Mouse (Mus musculus) ES-Bruce4 (cell line): ENCODE results near the gene Elfn2. TPM values are rescaled to one million over a fixed set of nuclear protein-coding genes. Genes with fewer than 3 reads are reported as not detected.

ENCODE experiments used
- H3K27ac ChIP-seq: 2 replicates; pipeline ENCODE4 v1.5.1; 2012; ENCODE audit warnings: low read length, inconsistent platforms; ENCODE audit not compliant: insufficient read depth
- H3K27me3 ChIP-seq: 2 replicates; pipeline ENCODE4 v1.6.1; 2012; ENCODE audit warnings: mild to moderate bottlenecking, low read length, inconsistent platforms; ENCODE audit not compliant: control insufficient read depth, poor library complexity, insufficient read depth, severe bottlenecking
- H3K36me3 ChIP-seq: 2 replicates; pipeline ENCODE4 v1.6.1; 2012; ENCODE audit warnings: inconsistent platforms, mild to moderate bottlenecking, low read length, moderate library complexity; ENCODE audit not compliant: control insufficient read depth, poor library complexity, insufficient read depth, severe bottlenecking
- H3K4me1 ChIP-seq: one replicate; pipeline ENCODE4 v1.8.1; 2011; ENCODE audit warnings: low read length; ENCODE audit not compliant: control insufficient read depth, insufficient read depth
- H3K4me3 ChIP-seq: 2 replicates; pipeline ENCODE4 v1.5.1; 2011; ENCODE audit warnings: low read depth, mild to moderate bottlenecking, low read length
- H3K9ac ChIP-seq: 2 replicates; pipeline ENCODE4 v1.6.1; 2012; ENCODE audit warnings: low read depth, mild to moderate bottlenecking, inconsistent platforms; ENCODE audit not compliant: poor library complexity, severe bottlenecking
- H3K9me3 ChIP-seq: replicated peaks from 2 replicates; pipeline ENCODE4 v1.6.1; 2012; ENCODE audit warnings: mild to moderate bottlenecking, low read length, inconsistent platforms; ENCODE audit not compliant: control insufficient read depth, poor library complexity, insufficient read depth, severe bottlenecking
- CTCF ChIP-seq: IDR thresholded peaks from one replicate; pipeline ENCODE4 v1.8.1; 2011; ENCODE audit warnings: low read depth, low read length
- EP300 ChIP-seq: IDR thresholded peaks from 2 replicates; pipeline ENCODE4 v1.6.1; 2011; ENCODE audit warnings: low read depth, low read length; ENCODE audit not compliant: insufficient read depth
- POLR2A ChIP-seq: IDR thresholded peaks from one replicate; pipeline ENCODE4 v1.8.1; 2011; ENCODE audit warnings: low read length; ENCODE audit not compliant: insufficient read depth
- polyA plus RNA-seq: library from polyadenylated mRNA; stranded (reverse); fragments of >200 nt; gene quantifications from 2 replicates; pipeline ENCODE4 v1.2.4, GENCODE M21; 2011; ENCODE audit warnings: low read depth; ENCODE audit not compliant: missing spikeins, insufficient read depth, insufficient read length

Elfn2 gene
- polyA plus RNA-seq, 1 experiment, result 0.07 TPM

DNA sequence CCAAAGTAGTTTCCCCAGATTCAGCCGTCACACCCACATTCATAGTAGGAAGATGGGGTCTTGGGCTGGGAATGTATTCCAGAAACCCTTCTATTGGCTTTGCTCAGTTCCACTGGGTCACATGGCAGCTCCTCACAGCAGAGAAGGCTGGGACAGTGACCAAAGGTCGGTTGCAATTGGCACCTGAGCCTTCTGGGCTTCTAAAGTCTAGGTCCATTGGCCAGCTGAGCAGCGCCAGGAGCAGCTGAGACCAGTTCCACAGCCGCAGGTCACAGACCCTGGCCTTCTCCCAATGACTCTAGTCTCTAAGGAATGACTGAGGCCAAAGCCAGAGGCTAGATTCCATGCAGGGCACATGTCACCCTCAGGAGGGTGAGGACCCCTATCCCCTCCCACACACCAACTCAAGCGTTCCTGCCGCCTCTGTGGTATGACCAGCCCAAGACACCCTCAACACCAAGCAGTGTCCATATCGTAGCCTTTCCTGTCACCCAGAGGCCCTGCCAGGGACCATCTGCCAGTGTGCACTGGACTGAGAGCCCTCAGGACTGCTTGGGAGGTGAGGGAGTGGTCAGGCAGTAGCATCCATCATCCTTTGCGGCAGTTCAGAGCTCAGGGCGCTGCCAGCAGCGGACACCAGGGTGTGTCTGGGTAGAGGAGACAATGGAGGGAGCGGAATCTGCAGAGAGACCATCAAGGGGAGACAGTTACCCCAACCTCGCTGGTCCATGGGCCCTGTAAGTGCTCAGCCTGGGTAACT, 37.6 kb upstream of the Elfn2 start:
- Histone ChIP-seq H3K27me3 (no peaks in the 10 kb centered on the region), H3K9ac (no peak overlapping the region), H3K36me3 (no peaks in the 10 kb centered on the region), H3K4me3 (no peak overlapping the region), H3K9me3 (no peaks in the 10 kb centered on the region), H3K4me1 (no peaks in the 10 kb centered on the region), H3K27ac (no peak overlapping the region)
- no peak for TF ChIP-seq EP300
- TF ChIP-seq CTCF, result no peak
- no peak for TF ChIP-seq POLR2A

DNA sequence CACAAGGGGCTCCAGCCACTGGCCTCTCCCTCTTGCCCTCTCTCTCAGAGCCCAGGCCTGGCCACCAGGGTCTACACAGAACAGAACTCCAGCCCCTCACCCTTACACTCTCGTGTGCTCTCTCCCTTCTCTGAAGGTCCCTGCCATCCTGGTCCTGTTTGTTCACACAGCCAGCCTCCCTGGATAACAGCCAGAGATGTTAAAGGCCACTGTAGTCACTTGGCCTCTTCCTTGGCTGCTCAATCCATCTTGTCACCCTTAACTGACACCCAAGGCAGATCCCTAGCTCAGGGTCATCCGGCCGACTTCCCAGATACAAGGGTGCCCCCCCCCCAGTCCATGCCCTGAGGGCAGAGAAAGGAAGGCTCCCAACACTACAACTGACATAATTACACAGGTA, 36.7 kb upstream of the Elfn2 start:
- Histone ChIP-seq H3K4me1 (no peaks in the 10 kb centered on the region), H3K27ac (no peak overlapping the region), H3K9me3 (no peaks in the 10 kb centered on the region), H3K36me3 (no peaks in the 10 kb centered on the region), H3K27me3 (no peaks in the 10 kb centered on the region), H3K9ac (no peak overlapping the region), H3K4me3 (no peak overlapping the region)
- TF ChIP-seq CTCF (no peak), EP300 (no peak), POLR2A (no peak)

GRCm38 (mm10) chr15:78754144-78754543, 35.6 kb upstream of the Elfn2 start:
- peaks cover 5% of the 10 kb centered on the region for H3K4me1 ChIP-seq
- H3K27me3 ChIP-seq, result no peaks in the 10 kb centered on the region
- H3K9ac ChIP-seq, result no peak overlapping the region
- TF ChIP-seq CTCF (no peak), POLR2A (no peak), EP300 (no peak)
- H3K36me3 ChIP-seq, result no peaks in the 10 kb centered on the region
- H3K27ac ChIP-seq, result no peak overlapping the region
- no peaks in the 10 kb centered on the region for H3K9me3 ChIP-seq
- no peak overlapping the region for H3K4me3 ChIP-seq

GRCm38 (mm10) chr15:78752991-78753390, 34.4 kb upstream of the Elfn2 start:
- no peak for TF ChIP-seq POLR2A
- no peak for TF ChIP-seq EP300
- TF ChIP-seq CTCF, result no peak
- Histone ChIP-seq H3K9ac (no peak overlapping the region), H3K4me3 (no peak overlapping the region), H3K9me3 (no peaks in the 10 kb centered on the region), H3K27ac (no peak overlapping the region), H3K36me3 (no peaks in the 10 kb centered on the region), H3K4me1 (peaks cover 5% of the 10 kb centered on the region), H3K27me3 (no peaks in the 10 kb centered on the region)

DNA sequence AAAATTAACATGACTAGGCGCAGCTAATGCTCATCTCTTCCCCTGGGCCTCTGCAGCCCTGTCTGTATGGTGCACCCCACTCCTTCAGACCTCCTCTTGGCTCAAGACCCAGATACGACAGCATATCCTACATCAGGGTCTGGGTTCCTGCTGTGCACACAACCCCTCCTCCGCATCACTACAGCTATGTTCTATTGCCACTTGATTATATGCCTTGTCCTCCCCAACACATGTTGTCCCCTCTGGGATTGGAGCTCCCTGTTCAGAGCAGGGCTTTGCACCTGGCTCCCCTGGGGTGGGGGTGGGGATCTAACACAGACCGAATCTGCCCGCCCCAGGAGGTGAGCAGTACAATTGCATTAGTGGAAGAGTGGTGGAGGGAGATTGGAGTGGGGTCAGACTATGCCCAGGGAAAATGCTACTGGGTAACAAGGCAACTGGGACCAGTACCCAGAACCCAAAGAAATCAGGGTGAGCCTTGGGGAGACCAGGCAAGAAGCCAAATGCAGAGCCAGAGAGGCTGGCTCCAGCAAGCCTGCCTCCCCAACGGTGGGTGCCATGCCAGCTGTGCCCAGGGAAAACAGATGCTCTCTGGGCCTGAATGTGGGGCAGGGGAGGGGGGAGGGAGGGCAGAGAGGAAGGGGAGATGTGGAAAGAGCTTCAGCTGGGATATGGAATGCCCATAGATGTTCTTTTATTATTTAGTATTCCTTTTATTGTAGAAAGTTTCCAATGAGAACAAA, 32.2 kb upstream of the Elfn2 start:
- H3K27ac ChIP-seq, result no peak overlapping the region
- TF ChIP-seq CTCF (no peak), POLR2A (no peak), EP300 (no peak)
- no peak overlapping the region for H3K4me3 ChIP-seq
- H3K4me1 ChIP-seq, result peaks cover 5% of the 10 kb centered on the region
- no peaks in the 10 kb centered on the region for H3K27me3 ChIP-seq
- no peaks in the 10 kb centered on the region for H3K36me3 ChIP-seq
- no peaks in the 10 kb centered on the region for H3K9me3 ChIP-seq
- H3K9ac ChIP-seq, result no peak overlapping the region

- Histone ChIP-seq H3K4me3 (no peak overlapping the region), H3K27ac (no peak overlapping the region), H3K9ac (no peak overlapping the region), H3K4me1 (peaks cover 5% of the 10 kb centered on the region), H3K36me3 (no peaks in the 10 kb centered on the region), H3K27me3 (no peaks in the 10 kb centered on the region), H3K9me3 (no peaks in the 10 kb centered on the region)
- TF ChIP-seq POLR2A (no peak), CTCF (no peak), EP300 (no peak)
Measured at GRCm38 (mm10) chr15:78749855-78750254, 31.3 kb upstream of the Elfn2 start.
